Mouse (Mus musculus) olfactory bulb, adult 2 months (tissue): Measurements from ENCODE around the gene Hmgb1. TPM values are rescaled to one million over a fixed set of nuclear protein-coding genes. Genes with fewer than 3 reads are reported as not detected.
A peak's percentile ranks its signal among the peaks of the same experiment; 100 is the strongest.

Source experiments
- H3K27ac ChIP-seq: fragments of 200-500 bp; 2 replicates; pipeline ENCODE4 v1.5.1; 2012; ENCODE audit warnings: low read depth, low read length; ENCODE audit not compliant: insufficient read depth
- H3K4me1 ChIP-seq: fragments of 200-500 bp; 2 replicates; pipeline ENCODE4 v1.6.1; 2012; ENCODE audit warnings: low read length; ENCODE audit not compliant: control insufficient read depth, insufficient read depth
- H3K4me3 ChIP-seq: fragments of 200-500 bp; 2 replicates; pipeline ENCODE4 v1.5.1; 2012; ENCODE audit warnings: mild to moderate bottlenecking, low read depth, low read length, moderate library complexity; ENCODE audit not compliant: insufficient read depth
- CTCF ChIP-seq: fragments of 200-500 bp; IDR thresholded peaks from 2 replicates; pipeline ENCODE4 v1.5.1; 2012; ENCODE audit warnings: low read depth, mild to moderate bottlenecking, low read length, moderate library complexity; ENCODE audit not compliant: insufficient read depth
- POLR2A ChIP-seq: fragments of 200-500 bp; IDR thresholded peaks from 2 replicates; pipeline ENCODE4 v1.6.1; 2012; ENCODE audit warnings: mild to moderate bottlenecking, low read depth, low read length, moderate library complexity; ENCODE audit not compliant: insufficient read depth
- WGBS: fragments of 180-500 bp; shearing (Covaris S2); methylation state at CpG from one replicate; pipeline ENCODE4 v1.1.7; 2018; 5-methylcytosine and 5-hydroxymethylcytosine counted together
- polyA plus RNA-seq: library from polyadenylated mRNA; stranded (reverse); fragments of >200 nt; gene quantifications from 2 replicates; pipeline ENCODE4 v1.2.4, GENCODE M21; 2012; ENCODE audit warnings: low replicate concordance; ENCODE audit not compliant: missing spikeins, insufficient read depth, insufficient read length

Hmgb1 gene
- 501 TPM in 1 of 2 replicates, not detected in the other for polyA plus RNA-seq

- H3K4me1 ChIP-seq = no peaks in the 10 kb centered on the region
- WGBS = under 1% methylated on average over 59 of the region's 59 CpGs
Observed at GRCm38 (mm10) chr5:149184104-149184843, at the start of gene Hmgb1, which contains the start of gene Uspl1. Hmgb1 (minus strand) TSS chr5:149184489. Uspl1 (plus strand) TSS chr5:149184350.

GRCm38 (mm10) chr5:149229619-149230339 is 45.5 kb upstream of the Hmgb1 start:
- 80% methylated on average over 18 of the region's 18 CpGs for WGBS
- Histone ChIP-seq H3K4me1 (no peaks in the 10 kb centered on the region; the same call in 1 of the 2 replicates), H3K27ac (peak overlapping the region; percentile 94), H3K4me3 (peak overlapping the region; percentile 55)
- no peak for TF ChIP-seq CTCF
- TF ChIP-seq POLR2A = no peak

More at GRCm38 (mm10) chr5:149184104-149184843, at the start of gene Hmgb1, which contains the start of gene Uspl1:
- Histone ChIP-seq H3K27ac (peak within 1 kb of the TSS; percentile 84), H3K4me3 (peak within 1 kb of the TSS; percentile 87)
- TF ChIP-seq POLR2A = peak; percentile 98
- no peak for TF ChIP-seq CTCF

GRCm38 (mm10) chr5:149228700-149229618 is 44.7 kb upstream of the Hmgb1 start:
- H3K27ac ChIP-seq = peak overlapping the region; percentile 94
- H3K4me1 ChIP-seq = no peaks in the 10 kb centered on the region; the same call in 1 of the 2 replicates
- WGBS = 2% methylated on average over 55 of the region's 55 CpGs
- TF ChIP-seq POLR2A (peak; percentile 48; the same call in 1 of the 2 replicates), CTCF (no peak)
- peak overlapping the region; percentile 55 for H3K4me3 ChIP-seq

DNA sequence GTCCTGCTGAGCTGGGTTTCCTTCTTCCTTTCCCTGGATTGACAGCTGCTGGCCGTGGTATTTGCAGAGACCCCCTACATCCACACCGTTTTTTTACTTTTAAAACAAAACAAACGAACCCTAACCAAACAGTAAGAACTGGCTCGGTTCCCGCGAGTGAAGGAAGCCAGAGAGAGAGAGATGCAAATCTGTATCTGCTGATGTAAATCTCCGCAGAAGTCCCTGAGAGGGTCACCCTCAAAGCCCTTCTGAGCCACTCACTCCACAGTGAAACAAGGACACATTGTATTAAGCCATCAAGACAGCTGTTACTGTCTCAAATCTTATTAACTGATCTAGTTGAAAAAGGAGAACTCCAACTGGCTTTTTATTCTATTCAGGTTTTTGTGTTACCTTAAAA is 40.4 kb upstream of the Hmgb1 start:
- Histone ChIP-seq H3K4me1 (no peaks in the 10 kb centered on the region; the same call in 1 of the 2 replicates), H3K4me3 (no peak overlapping the region), H3K27ac (no peak overlapping the region)
- TF ChIP-seq POLR2A = no peak
- no peak for TF ChIP-seq CTCF
- WGBS = 37% methylated on average over 7 of the region's 7 CpGs

- Histone ChIP-seq H3K4me1 (no peaks in the 10 kb centered on the region; the same call in 1 of the 2 replicates), H3K27ac (no peak overlapping the region), H3K4me3 (no peak overlapping the region)
- 93% methylated on average over 4 of the region's 4 CpGs for WGBS
- TF ChIP-seq POLR2A = no peak
- TF ChIP-seq CTCF = no peak
Observed at GRCm38 (mm10) chr5:149221355-149221754, 37.1 kb upstream of the Hmgb1 start.

DNA sequence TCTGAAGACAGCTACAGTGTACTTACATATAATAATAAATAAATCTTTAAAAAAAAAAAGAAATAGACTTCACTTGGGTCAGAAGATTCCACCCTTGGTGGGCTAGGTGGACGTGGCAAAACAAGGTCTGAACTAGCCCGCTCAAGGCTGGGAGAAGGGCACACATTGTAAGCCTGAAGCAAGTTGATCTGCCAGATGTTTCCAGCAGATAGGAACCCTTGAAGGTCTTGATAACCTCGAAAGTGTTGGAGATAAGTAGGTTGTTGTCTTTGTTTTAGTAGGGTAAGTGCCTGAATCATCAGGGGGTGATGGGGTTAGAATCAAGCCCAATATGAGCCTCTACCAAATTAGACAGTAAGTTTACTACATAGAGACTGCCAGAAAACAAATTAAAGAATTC is 35.2 kb upstream of the Hmgb1 start:
- no peak overlapping the region for H3K27ac ChIP-seq
- WGBS = 87% methylated on average over 3 of the region's 3 CpGs
- TF ChIP-seq CTCF (no peak), POLR2A (no peak)
- no peak overlapping the region for H3K4me3 ChIP-seq
- no peaks in the 10 kb centered on the region; the same call in 1 of the 2 replicates for H3K4me1 ChIP-seq

- WGBS = 86% methylated on average over 6 of the region's 6 CpGs
- no peak overlapping the region for H3K4me3 ChIP-seq
- TF ChIP-seq POLR2A (no peak), CTCF (no peak)
Observed at GRCm38 (mm10) chr5:149217524-149218357, 33.5 kb upstream of the Hmgb1 start.

More at GRCm38 (mm10) chr5:149217524-149218357, 33.5 kb upstream of the Hmgb1 start:
- Histone ChIP-seq H3K27ac (no peak overlapping the region), H3K4me1 (no peaks in the 10 kb centered on the region)
